Comparison of ENCODE assay signal across 8 mouse cellular contexts in the genomic region with DNA sequence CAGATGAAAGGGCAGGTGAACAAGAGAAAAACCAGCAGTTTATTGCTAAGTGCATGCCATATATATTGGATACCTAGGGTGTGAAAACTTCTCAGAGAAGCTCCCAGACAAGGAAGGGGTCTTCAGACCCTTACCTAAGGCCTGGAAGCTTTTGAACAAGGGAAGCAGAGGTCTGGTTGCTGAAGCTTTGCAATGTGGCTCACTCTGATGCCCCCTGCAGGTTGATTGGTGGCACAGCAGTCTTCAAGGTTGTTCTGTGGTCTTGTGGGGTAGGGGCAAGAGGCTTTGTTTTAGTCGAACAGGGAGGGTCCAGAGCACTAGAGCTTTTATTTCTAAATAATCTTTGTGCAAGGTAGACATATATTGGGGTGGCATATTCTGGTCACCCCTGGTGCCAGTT. TPM values are rescaled to one million over a fixed set of nuclear protein-coding genes. Genes with fewer than 3 reads are reported as not detected.
DNase-seq lines count a peak whose midpoint lies in the region; ATAC-seq and TF ChIP-seq lines count a peak whose summit lies in the region.

No protein-coding gene starts in this region.

- 36% methylated on average over 1 of the region's 1 CpGs for WGBS in midbrain, embryonic 14.5 days
- 16% methylated on average over 1 of the region's 1 CpGs for WGBS in midbrain, embryonic 13.5 days

- H3K4me2 ChIP-seq in midbrain, embryonic 14.5 days (ENCODE audit: low read length): no peak overlapping the region
- H3K4me2 ChIP-seq in midbrain, embryonic 13.5 days (replicated peaks): no peak overlapping the region

- H3K9ac ChIP-seq in midbrain, embryonic 14.5 days (replicated peaks; ENCODE audit: low read length): no peak overlapping the region
- no peak overlapping the region for H3K9ac ChIP-seq in midbrain, embryonic 13.5 days (replicated peaks)

- TF ChIP-seq CTCF in gastrocnemius, adult 2 months (IDR thresholded peaks at IDR 0.05): peak; percentile 93

- peak; percentile 26 for DNase-seq in gastrocnemius, adult 2 months
- no peak for DNase-seq in gastrocnemius, postnatal 14 days
- DNase-seq in midbrain, embryonic 14.5 days: peak; percentile 61
- DNase-seq in c-Kit-positive CD71-positive TER-119-negative erythroid progenitor cells, embryonic 14.5 days (ENCODE audit: low read depth): peak; percentile 7
- DNase-seq in retina, postnatal 1 day: peak; percentile 64

- intact Hi-C loops in gastrocnemius, adult 2 months (cut with DNase I): loop anchor here (2.0 kb wide), 1 partner anchor 123 kb away; no protein-coding TSS in a partner anchor
- intact Hi-C loops in gastrocnemius, postnatal 14 days (cut with DNase I; ENCODE audit: low total_unique reads): loop anchor here (10.0 kb wide), 1 partner anchor 121 kb away; no protein-coding TSS in a partner anchor

- H3K9me3 ChIP-seq in midbrain, embryonic 14.5 days (ENCODE audit: control insufficient read depth, low read length): no peaks in the 10 kb centered on the region
- no peaks in the 10 kb centered on the region for H3K9me3 ChIP-seq in midbrain, embryonic 13.5 days

- no peaks in the 10 kb centered on the region for H3K36me3 ChIP-seq in midbrain, embryonic 14.5 days (ENCODE audit: control insufficient read depth, insufficient read depth, low read length)
- no peaks in the 10 kb centered on the region for H3K36me3 ChIP-seq in midbrain, embryonic 13.5 days

- no peaks in the 10 kb centered on the region for H3K27me3 ChIP-seq in midbrain, embryonic 14.5 days (ENCODE audit: control insufficient read depth, insufficient read depth, low read length)
- no peaks in the 10 kb centered on the region for H3K27me3 ChIP-seq in midbrain, embryonic 13.5 days

- no peak overlapping the region for H3K4me3 ChIP-seq in gastrocnemius, adult 2 months
- no peak overlapping the region for H3K4me3 ChIP-seq in midbrain, embryonic 14.5 days (replicated peaks; ENCODE audit: low read depth, low read length)
- H3K4me3 ChIP-seq in midbrain, embryonic 13.5 days (replicated peaks): no peak overlapping the region

- H3K27ac ChIP-seq in gastrocnemius, adult 2 months: no peak overlapping the region
- H3K27ac ChIP-seq in midbrain, embryonic 14.5 days (replicated peaks; ENCODE audit: low read depth, low read length): no peak overlapping the region
- no peak overlapping the region for H3K27ac ChIP-seq in midbrain, embryonic 13.5 days

- no peaks in the 10 kb centered on the region for H3K4me1 ChIP-seq in midbrain, embryonic 14.5 days (ENCODE audit: control insufficient read depth, insufficient read depth, low read length)
- no peaks in the 10 kb centered on the region for H3K4me1 ChIP-seq in midbrain, embryonic 13.5 days (replicated peaks)

- ATAC-seq in midbrain, embryonic 14.5 days (ENCODE audit: low FRiP score, low TSS enrichment): no peak
- no peak for ATAC-seq in midbrain, embryonic 13.5 days
- peak; percentile 65; a peak in 2 of 4 replicates for ATAC-seq in hematopoietic stem cell, adult 5-6 weeks (replicated peaks in 1 of 2; ENCODE audit: insufficient read depth in 1 of 2, low FRiP score in 2 of 2, low TSS enrichment in 1 of 2, low read depth in 1 of 2, poor library complexity in 2 of 2, severe bottlenecking in 2 of 2)
- no peak for ATAC-seq in erythroid progenitor cell, adult 5-6 weeks (replicated peaks; ENCODE audit: low FRiP score, poor library complexity, severe bottlenecking)

RNA-seq across cellular contexts. Expression of gene 3110009E18Rik, which starts 34.3 kb away (rescaled TPM):
- 1 to 10 TPM; 3.3 to 6.6 TPM for total RNA-seq in gastrocnemius, adult 2 months (2021)
- 1 to 10 TPM; 4.1 to 5.4 TPM for total RNA-seq in gastrocnemius, postnatal 14 days (2021)
- polyA plus RNA-seq in midbrain, embryonic 14.5 days (2014; fragmentation: Nextera tagmentation; extraction: Ambion mirVana): 18.7 and 21.4 TPM in 2 replicates
- 20.7 and 21.8 TPM in 2 replicates for polyA plus RNA-seq in midbrain, embryonic 13.5 days (2015; fragmentation: Nextera tagmentation; extraction: Ambion mirVana)
- 11.3 and 11.5 TPM in 2 replicates for total RNA-seq in hematopoietic stem cell, adult 5-6 weeks (2017)
- 17.3 TPM in 1 of 2 replicates, not detected in the other for total RNA-seq in erythroid progenitor cell, adult 5-6 weeks (2015; ENCODE audit: low replicate concordance)
- total RNA-seq in erythroid progenitor cell, adult 5-6 weeks (2017; ENCODE audit: low replicate concordance): not detected in 2 replicates

RNA-seq across cellular contexts. Expression of gene Dbi, which starts 34.4 kb away (rescaled TPM):
- total RNA-seq in gastrocnemius, adult 2 months (2021): 100 to 1,000 TPM; 109 to 173 TPM
- total RNA-seq in gastrocnemius, postnatal 14 days (2021): 100 to 1,000 TPM; 195 to 222 TPM
- 759 and 1,068 TPM in 2 replicates for polyA plus RNA-seq in midbrain, embryonic 14.5 days (2014; fragmentation: Nextera tagmentation; extraction: Ambion mirVana)
- 654 and 688 TPM in 2 replicates for polyA plus RNA-seq in midbrain, embryonic 13.5 days (2015; fragmentation: Nextera tagmentation; extraction: Ambion mirVana)
- 156 and 161 TPM in 2 replicates for total RNA-seq in hematopoietic stem cell, adult 5-6 weeks (2017)
- 40.7 and 50.5 TPM in 2 replicates for total RNA-seq in erythroid progenitor cell, adult 5-6 weeks (2015; ENCODE audit: low replicate concordance)
- 28.7 and 46.7 TPM in 2 replicates for total RNA-seq in erythroid progenitor cell, adult 5-6 weeks (2017; ENCODE audit: low replicate concordance)

Comparison
In these comparisons a context has a peak if more than half of its experiments do, and no peak if none do; other contexts are left out.
1. ATAC-seq: peak in hematopoietic stem cell, adult 5-6 weeks (2 of 2); none in midbrain, embryonic 14.5 days (single experiment), midbrain, embryonic 13.5 days (single experiment) and erythroid progenitor cell, adult 5-6 weeks (single experiment).